Mouse (Mus musculus) gastrocnemius, adult 18-20 months (tissue): ENCODE measurements around the gene Gm5136. TPM values are rescaled to one million over a fixed set of nuclear protein-coding genes. Genes with fewer than 3 reads are reported as not detected.

ENCODE experiments used
- DNase-seq: peaks from one replicate; pipeline ENCODE4 v3.0.0; 2021; ENCODE audit warnings: low spot score
- long read RNA-seq, 2 experiments: library from polyadenylated mRNA; stranded (forward); transcript quantifications; one replicate each; pipeline ENCODE4 v2.0.0; 2021
- total RNA-seq, 2 experiments: library from RNA; stranded (reverse); gene quantifications; 2 replicates each; pipeline ENCODE4 v1.2.3; 2021

The Gm5136 gene
- not detected for total RNA-seq
- long read RNA-seq, experiment 1: 0 reads
- long read RNA-seq, experiment 2: 0 reads

GRCm38 (mm10) chr10:108699946-108700345 is at the start of gene Gm5136:
Gene Gm5136 (minus strand): TSS chr10:108700160.
- DNase-seq: no peak

GRCm38 (mm10) chr10:108743759-108744158 is 43.8 kb upstream of the Gm5136 start:
- DNase-seq: no peak

GRCm38 (mm10) chr10:108733982-108734381 is 34.0 kb upstream of the Gm5136 start:
- peak; percentile 12 for DNase-seq

- DNase-seq: no peak
Observed at GRCm38 (mm10) chr10:108728961-108729360, 29.0 kb upstream of the Gm5136 start.

GRCm38 (mm10) chr10:108726391-108726790 is 26.4 kb upstream of the Gm5136 start:
- DNase-seq: no peak

- DNase-seq: no peak
Observed at GRCm38 (mm10) chr10:108724878-108725277, 24.9 kb upstream of the Gm5136 start.

GRCm38 (mm10) chr10:108710514-108710913 is 10.6 kb upstream of the Gm5136 start:
- no peak for DNase-seq

GRCm38 (mm10) chr10:108705658-108706057 is 5.7 kb upstream of the Gm5136 start:
- DNase-seq: no peak

- no peak for DNase-seq
Observed at GRCm38 (mm10) chr10:108701361-108702128, 1.6 kb upstream of the Gm5136 start.

- DNase-seq: no peak
Observed at GRCm38 (mm10) chr10:108697062-108697461, 2.9 kb downstream of the Gm5136 start.

- no peak for DNase-seq
Observed at GRCm38 (mm10) chr10:108690954-108691353, 9.0 kb downstream of the Gm5136 start.

- no peak for DNase-seq
Observed at GRCm38 (mm10) chr10:108686696-108687095, 13.3 kb downstream of the Gm5136 start.

- no peak for DNase-seq
Observed at GRCm38 (mm10) chr10:108679675-108680390, 20.1 kb downstream of the Gm5136 start.

GRCm38 (mm10) chr10:108677053-108677452 is 22.9 kb downstream of the Gm5136 start:
- no peak for DNase-seq

- DNase-seq: no peak
Observed at GRCm38 (mm10) chr10:108668944-108669343, 31.0 kb downstream of the Gm5136 start.

GRCm38 (mm10) chr10:108660295-108660694 is 39.7 kb downstream of the Gm5136 start:
- DNase-seq: no peak

- no peak for DNase-seq
Observed at GRCm38 (mm10) chr10:108658300-108658699, 41.7 kb downstream of the Gm5136 start.

- DNase-seq: no peak
Observed at GRCm38 (mm10) chr10:108657669-108658068, 42.3 kb downstream of the Gm5136 start.

- no peak for DNase-seq
Observed at GRCm38 (mm10) chr10:108656898-108657297, 43.1 kb downstream of the Gm5136 start.

GRCm38 (mm10) chr10:108655074-108655473 is 44.9 kb downstream of the Gm5136 start:
- no peak for DNase-seq

GRCm38 (mm10) chr10:108652831-108653230 is 47.1 kb downstream of the Gm5136 start:
- no peak for DNase-seq

- no peak for DNase-seq
Observed at GRCm38 (mm10) chr10:108652066-108652465, 47.9 kb downstream of the Gm5136 start.

- DNase-seq: no peak
Observed at GRCm38 (mm10) chr10:108649174-108649573, 50.8 kb downstream of the Gm5136 start.
